Mouse (Mus musculus): ENCODE results near the gene Hecw2.

The Hecw2 gene

DNA sequence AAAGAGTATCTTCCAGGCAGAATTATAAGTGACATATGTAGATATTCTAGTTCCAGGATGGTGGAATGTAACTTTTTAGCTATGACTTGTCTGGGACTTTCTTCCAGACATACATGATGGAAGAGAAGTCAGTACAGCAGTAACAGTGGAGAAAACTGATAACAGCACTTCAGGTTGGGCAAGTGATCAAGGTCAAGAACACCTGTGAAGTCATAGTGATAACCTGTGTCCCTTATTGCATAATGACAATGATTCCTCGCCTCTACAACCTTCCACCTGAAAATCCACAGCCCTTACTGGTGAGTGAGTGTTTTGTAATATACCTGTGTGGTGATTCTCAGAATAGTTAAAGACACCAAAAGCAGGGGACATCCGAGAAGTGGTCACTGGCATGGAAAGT lies 400.7 kb downstream of the Hecw2 start:
- Histone ChIP-seq H3K36me3 (ENCODE audit: control insufficient read depth, insufficient read depth, low read length, poor library complexity, severe bottlenecking) (no peaks in the 10 kb centered on the region), H3K27me3 (ENCODE audit: control insufficient read depth, insufficient read depth, low read length, poor library complexity, severe bottlenecking) (no peaks in the 10 kb centered on the region)
- DNase-seq (ENCODE audit: low read depth, low spot score) = no peak

DNA sequence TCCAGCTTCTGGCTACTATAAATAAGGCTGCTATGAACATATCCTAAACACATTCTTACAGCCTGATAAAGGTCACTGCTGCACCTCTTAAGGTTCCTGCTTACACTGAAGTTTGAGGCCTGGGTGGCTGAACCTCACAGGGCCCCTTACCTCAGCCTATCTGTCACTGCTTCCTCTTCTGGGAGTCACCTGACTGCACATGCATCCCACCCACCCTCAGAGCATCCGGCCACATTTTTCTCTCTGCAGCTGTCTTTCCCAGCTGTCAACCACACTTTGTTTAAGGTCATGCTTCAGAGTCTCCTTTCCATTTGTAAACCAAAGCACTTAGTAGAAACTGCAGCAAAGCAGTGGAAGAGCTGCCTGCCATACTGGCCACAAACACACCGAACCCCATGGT lies 403.6 kb downstream of the Hecw2 start:
- DNase-seq (ENCODE audit: low read depth, low spot score) = peak; percentile 96
- Histone ChIP-seq H3K27me3 (ENCODE audit: control insufficient read depth, insufficient read depth, low read length, poor library complexity, severe bottlenecking) (no peaks in the 10 kb centered on the region), H3K36me3 (ENCODE audit: control insufficient read depth, insufficient read depth, low read length, poor library complexity, severe bottlenecking) (no peaks in the 10 kb centered on the region)

DNA sequence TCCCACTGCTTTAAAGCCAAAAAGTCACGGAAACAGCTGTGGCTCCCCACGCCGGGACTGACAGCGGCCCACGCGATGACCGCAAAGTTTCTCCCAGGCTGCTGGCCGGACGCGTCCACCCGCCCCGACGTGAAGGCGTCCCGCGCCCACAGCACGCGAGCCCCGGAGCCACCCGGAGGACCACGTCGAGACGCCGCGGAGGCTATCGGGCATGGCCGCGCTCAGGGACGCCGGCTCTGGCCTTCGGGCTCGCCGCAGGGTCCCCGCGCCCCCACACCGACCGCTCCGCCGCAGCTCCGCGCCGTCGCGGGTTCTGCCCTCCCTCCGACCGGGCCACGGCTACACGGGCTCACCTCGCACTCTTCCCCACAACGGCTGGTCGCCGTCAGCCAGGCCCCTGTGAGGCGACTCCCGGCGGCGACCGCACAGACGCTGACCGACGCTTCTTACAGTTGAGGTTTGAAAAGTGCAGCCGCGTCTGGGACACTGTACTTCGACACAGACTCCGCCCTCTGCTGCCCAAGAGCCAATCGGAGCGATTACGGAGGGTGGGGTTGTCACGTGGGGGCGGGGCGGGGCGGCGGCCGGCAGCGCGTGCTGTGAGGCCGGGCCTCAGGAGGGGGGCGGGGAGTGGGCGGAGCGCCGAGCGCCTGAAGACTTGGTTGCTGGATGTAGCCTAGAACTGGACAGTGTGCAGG lies 410.1 kb downstream of the Hecw2 start, which contains the start of gene Stk17b:
Gene Stk17b, minus strand, starts transcription at position 504 of the 698 bp plus-strand sequence.
- Histone ChIP-seq H3K36me3 (ENCODE audit: control insufficient read depth, insufficient read depth, low read length, poor library complexity, severe bottlenecking) (peaks cover 6% of the 10 kb centered on the region; the same call in 1 of the 2 replicates), H3K27me3 (ENCODE audit: control insufficient read depth, insufficient read depth, low read length, poor library complexity, severe bottlenecking) (no peaks in the 10 kb centered on the region)
- DNase-seq (ENCODE audit: low read depth, low spot score) = peak; percentile 97

DNA sequence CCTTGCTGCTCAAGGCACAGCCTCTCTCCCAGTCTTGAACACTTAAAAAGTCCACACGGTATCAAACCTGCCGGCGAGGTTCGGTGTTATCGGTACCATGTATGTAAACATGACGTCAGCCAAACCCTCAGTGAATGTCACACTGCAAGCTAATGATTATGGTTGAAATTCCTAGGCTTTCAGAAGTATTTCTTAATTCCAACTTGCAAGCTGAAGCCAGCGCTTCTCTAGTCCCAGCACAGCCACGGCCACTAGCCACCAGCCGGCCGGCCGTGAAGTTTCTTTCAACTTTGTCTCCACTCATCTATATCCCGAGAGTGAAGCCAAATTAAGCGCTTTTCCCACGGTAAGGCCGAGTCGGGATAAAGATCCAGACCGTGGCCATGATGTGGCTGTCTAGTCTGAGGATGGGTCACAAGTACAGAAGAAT lies 410.7 kb downstream of the Hecw2 start:
- Histone ChIP-seq H3K36me3 (ENCODE audit: control insufficient read depth, insufficient read depth, low read length, poor library complexity, severe bottlenecking) (peaks cover 6% of the 10 kb centered on the region; the same call in 1 of the 2 replicates), H3K27me3 (ENCODE audit: control insufficient read depth, insufficient read depth, low read length, poor library complexity, severe bottlenecking) (no peaks in the 10 kb centered on the region)
- peak; percentile 78 for DNase-seq (ENCODE audit: low read depth, low spot score)

DNA sequence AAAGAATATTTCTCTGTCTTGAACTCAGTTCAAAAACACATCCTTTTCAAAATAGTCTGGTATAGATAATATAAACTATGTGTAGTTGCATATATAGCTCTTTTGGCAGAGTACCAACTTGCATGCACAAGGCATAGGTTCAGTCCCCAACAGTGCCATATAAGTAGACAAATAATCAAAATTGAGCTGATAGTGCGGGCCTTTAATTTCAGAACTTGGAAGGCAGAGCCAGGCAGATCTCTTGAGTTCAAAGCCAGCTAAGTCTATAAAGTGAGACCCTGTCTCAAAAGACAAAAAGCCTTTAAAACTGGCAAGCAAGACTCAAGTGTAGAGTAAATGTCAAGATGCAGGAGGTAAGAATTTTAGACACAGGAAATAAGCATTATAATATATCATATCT lies 412.0 kb downstream of the Hecw2 start:
- DNase-seq (ENCODE audit: low read depth, low spot score) = peak; percentile 58
- H3K27me3 ChIP-seq (ENCODE audit: control insufficient read depth, insufficient read depth, low read length, poor library complexity, severe bottlenecking) = no peaks in the 10 kb centered on the region
- peaks cover 6% of the 10 kb centered on the region; the same call in 1 of the 2 replicates for H3K36me3 ChIP-seq (ENCODE audit: control insufficient read depth, insufficient read depth, low read length, poor library complexity, severe bottlenecking)

DNA sequence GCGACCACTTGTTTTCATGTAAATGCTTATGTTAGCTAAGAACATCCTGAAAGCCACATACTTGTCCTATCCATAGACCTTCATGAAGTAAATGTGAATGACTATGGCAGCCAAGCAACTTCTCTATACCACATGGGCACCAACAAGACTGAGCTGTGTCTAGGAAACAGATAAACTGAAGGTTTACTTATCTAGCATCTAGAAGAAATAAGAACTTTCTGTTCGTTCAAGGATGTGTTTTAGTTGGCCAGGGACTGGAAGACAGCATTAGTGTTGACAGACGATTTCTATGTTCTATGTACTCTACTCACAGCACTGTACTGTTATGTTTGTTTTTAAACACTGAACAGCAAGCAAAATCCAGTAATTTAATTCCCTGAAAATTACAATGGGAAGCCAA lies 412.9 kb downstream of the Hecw2 start:
- peak; percentile 62 for DNase-seq (ENCODE audit: low read depth, low spot score)
- Histone ChIP-seq H3K36me3 (ENCODE audit: control insufficient read depth, insufficient read depth, low read length, poor library complexity, severe bottlenecking) (peaks cover 6% of the 10 kb centered on the region; the same call in 1 of the 2 replicates), H3K27me3 (ENCODE audit: control insufficient read depth, insufficient read depth, low read length, poor library complexity, severe bottlenecking) (no peaks in the 10 kb centered on the region)

DNA sequence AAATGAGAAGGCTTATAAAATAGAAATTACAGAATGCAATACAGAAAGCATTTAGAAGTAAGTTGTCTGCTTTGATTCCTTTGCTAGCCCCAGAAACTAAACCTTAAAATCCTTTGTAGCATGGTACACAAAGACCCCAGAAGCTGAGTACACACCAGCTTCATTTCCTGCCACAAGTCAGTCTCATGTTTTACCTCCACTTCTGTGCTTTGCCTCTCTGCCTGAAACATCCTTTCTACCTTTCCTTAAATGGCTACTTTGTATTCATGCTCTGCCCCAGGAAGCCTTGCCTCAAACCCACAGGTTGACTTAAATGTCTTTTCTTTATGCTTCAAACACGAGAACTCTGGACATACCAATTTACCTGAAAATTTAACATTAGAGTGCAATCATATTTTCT lies 413.7 kb downstream of the Hecw2 start:
- peak; percentile 60 for DNase-seq (ENCODE audit: low read depth, low spot score)
- peaks cover 7% of the 10 kb centered on the region; the same call in 1 of the 2 replicates for H3K36me3 ChIP-seq (ENCODE audit: control insufficient read depth, insufficient read depth, low read length, poor library complexity, severe bottlenecking)
- H3K27me3 ChIP-seq (ENCODE audit: control insufficient read depth, insufficient read depth, low read length, poor library complexity, severe bottlenecking) = no peaks in the 10 kb centered on the region

DNA sequence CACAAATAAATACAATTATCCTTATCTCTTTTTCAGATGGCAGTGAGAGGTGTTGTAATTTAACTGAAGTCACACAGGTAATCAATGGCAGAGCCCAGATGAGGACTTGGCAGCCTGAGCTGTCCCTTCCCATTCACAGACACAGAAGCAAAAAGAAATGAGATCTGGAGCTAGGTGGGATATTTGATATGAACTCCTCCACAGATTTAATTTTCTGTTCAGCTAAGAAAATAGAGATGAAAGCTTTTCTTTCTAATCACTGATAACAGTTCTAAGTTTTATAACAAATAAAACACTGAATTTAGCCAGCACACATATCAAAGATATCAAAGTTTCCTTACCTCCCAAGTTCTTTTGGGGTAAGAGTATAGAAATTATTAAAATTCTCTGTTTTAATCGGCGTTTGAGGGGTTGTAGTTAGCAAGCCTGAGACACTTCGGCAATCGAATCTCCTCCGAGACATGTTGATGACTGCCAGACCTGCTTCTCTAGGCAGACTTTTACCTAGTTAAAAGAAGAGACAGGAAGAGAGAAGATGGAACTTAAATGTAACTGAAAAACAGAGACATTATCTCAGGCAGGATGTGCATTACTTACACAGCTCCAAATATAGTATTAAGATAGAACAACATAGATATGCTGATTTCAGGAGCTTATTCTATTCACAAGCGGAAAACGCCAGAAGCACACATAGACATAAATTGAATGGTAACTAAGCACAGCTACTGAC lies 418.6 kb downstream of the Hecw2 start:
- peaks cover 12% of the 10 kb centered on the region; the same call in 1 of the 2 replicates for H3K36me3 ChIP-seq (ENCODE audit: control insufficient read depth, insufficient read depth, low read length, poor library complexity, severe bottlenecking)
- no peaks in the 10 kb centered on the region for H3K27me3 ChIP-seq (ENCODE audit: control insufficient read depth, insufficient read depth, low read length, poor library complexity, severe bottlenecking)
- no peak for DNase-seq (ENCODE audit: low read depth, low spot score)

DNA sequence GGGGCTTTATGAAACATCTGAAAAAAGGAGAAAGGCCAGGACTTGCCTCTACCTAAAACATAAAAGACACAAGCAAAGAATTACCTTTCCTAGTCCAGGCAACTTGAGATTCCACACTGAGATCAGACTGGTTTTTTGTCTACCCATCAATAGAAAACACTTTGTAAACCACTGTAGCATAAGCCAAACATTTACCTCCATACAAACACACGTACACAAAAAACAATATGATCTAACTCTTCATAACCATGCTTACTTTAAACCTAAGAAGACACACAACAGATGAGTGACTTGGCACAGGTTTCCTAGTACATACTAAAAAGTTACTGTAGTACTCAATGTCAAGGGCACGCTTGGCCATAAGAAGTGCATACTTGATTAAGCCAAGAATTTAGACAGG lies 419.4 kb downstream of the Hecw2 start:
- peak; percentile 26 for DNase-seq (ENCODE audit: low read depth, low spot score)

DNA sequence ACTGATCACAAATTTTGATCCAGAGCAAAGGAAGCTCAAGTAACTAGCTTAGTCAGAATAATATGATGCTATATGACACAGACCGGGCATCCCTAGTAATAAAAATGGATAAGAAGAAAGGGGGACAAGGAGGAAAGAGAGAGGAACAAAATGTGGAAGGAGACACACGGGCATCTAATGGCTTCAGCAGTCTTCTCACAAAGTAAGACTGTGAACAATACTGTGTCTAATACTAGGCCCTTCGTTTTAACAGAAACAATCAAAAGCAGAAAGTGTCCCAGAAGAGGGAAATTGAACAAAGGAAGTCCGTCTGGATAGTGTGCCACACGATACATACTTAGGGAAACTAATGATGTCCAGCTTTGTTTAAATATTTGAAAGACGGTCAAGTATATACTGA lies 419.9 kb downstream of the Hecw2 start:
- DNase-seq (ENCODE audit: low read depth, low spot score) = peak; percentile 24
- Histone ChIP-seq H3K36me3 (ENCODE audit: control insufficient read depth, insufficient read depth, low read length, poor library complexity, severe bottlenecking) (peaks cover 14% of the 10 kb centered on the region; the same call in 1 of the 2 replicates), H3K27me3 (ENCODE audit: control insufficient read depth, insufficient read depth, low read length, poor library complexity, severe bottlenecking) (no peaks in the 10 kb centered on the region)

More for the DNA sequence above, 419.4 kb downstream of the Hecw2 start:
- H3K36me3 ChIP-seq (ENCODE audit: control insufficient read depth, insufficient read depth, low read length, poor library complexity, severe bottlenecking) = peaks cover 14% of the 10 kb centered on the region; the same call in 1 of the 2 replicates
- H3K27me3 ChIP-seq (ENCODE audit: control insufficient read depth, insufficient read depth, low read length, poor library complexity, severe bottlenecking) = no peaks in the 10 kb centered on the region

DNA sequence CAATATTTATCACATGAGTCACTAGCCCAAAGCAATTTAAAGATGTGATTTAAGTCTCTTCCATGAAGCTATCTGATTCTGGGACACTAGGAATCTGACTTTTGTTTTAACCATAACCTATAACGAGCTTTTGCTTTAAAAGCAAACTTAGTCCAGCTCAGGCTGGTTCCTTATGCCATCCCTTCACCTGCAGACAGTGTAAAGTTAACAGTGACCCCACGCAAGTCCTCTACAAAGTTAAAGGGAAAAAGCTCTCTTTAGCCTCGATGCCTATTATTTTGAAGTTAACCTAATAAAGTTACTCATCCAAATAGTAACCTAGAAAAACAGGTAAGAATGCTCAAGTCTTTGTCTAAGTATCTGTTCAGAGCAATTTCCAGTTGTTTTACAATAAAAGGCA lies 420.4 kb downstream of the Hecw2 start:
- no peak for DNase-seq (ENCODE audit: low read depth, low spot score)
- Histone ChIP-seq H3K27me3 (ENCODE audit: control insufficient read depth, insufficient read depth, low read length, poor library complexity, severe bottlenecking) (no peaks in the 10 kb centered on the region), H3K36me3 (ENCODE audit: control insufficient read depth, insufficient read depth, low read length, poor library complexity, severe bottlenecking) (peaks cover 14% of the 10 kb centered on the region; the same call in 1 of the 2 replicates)

DNA sequence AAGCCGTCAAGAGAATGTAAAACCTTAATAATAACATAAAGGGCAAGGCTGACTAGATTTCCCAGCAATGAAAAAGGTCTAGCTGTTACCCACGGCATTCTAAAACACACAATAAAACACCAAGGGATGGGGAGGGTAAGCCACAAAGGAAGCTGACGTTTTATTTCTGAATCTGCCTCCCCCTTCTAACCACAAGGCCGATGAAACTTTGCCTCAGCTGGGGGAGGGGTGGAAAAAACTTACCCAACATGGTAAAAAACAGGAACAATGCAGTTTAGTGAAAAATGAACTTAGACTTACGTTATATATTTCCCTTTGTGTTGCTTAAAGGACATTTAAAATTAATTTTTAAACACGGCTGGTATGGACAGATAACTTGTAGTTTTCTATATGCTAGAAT lies 421.0 kb downstream of the Hecw2 start:
- Histone ChIP-seq H3K27me3 (ENCODE audit: control insufficient read depth, insufficient read depth, low read length, poor library complexity, severe bottlenecking) (no peaks in the 10 kb centered on the region), H3K36me3 (ENCODE audit: control insufficient read depth, insufficient read depth, low read length, poor library complexity, severe bottlenecking) (peaks cover 20% of the 10 kb centered on the region; the same call in 1 of the 2 replicates)
- peak; percentile 94 for DNase-seq (ENCODE audit: low read depth, low spot score)

DNA sequence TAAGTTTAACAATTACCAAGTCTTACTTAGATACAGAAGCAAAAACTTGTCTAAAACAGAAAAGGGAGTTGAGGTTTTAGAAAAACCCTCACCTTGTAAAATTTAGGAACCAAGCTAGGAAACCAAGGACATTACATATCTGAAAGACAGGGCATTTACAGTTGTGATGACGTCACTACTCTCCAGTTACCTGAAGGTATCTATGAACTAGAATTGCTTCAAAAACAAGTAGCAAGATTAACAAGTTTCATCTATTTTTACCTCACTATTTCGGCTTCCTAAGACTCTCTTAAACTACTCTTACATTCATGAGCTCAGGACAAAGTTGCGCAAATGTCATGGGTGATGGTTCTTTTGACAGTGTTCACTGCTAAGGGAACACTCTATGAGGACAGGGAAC lies 422.0 kb downstream of the Hecw2 start:
- peak; percentile 60 for DNase-seq (ENCODE audit: low read depth, low spot score)
- Histone ChIP-seq H3K27me3 (ENCODE audit: control insufficient read depth, insufficient read depth, low read length, poor library complexity, severe bottlenecking) (no peaks in the 10 kb centered on the region), H3K36me3 (ENCODE audit: control insufficient read depth, insufficient read depth, low read length, poor library complexity, severe bottlenecking) (peaks cover 20% of the 10 kb centered on the region; the same call in 1 of the 2 replicates)

DNA sequence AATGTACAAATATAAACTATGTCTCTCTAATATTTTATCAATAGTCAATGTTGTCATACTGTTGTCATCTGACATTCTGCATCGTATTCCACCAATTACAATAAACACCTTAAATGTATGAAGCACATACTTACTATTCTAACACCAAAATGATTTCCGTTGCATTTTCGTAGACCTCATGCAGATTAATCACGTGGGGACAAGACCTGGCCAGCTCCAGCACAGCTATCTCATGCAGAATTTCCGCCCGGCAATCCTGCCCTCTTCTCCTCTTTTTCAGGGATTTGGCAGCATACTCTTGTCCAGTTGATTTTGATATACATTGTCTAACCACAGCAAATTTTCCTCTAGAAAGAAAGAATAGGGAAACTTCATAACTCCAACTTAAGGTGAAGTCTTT lies 423.5 kb downstream of the Hecw2 start:
- DNase-seq (ENCODE audit: low read depth, low spot score) = no peak

DNA sequence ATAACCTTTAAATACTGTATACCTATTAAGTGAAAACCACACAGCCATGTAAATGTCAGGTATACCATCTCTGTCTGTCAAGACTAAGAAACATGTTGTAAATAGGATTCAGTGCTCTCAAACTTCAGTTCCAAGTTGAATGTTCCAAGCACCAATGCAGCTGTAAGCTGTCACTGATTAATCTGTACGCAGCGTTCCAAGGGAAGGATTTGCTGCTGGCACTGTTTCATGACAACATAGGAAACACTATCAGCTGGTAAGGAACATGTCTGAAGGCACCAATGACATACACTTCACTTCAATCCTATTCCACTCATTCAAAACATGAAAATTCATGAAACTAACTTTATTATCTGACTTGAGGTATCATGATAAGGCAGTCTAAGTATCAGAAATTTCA lies 428.9 kb downstream of the Hecw2 start:
- Histone ChIP-seq H3K36me3 (ENCODE audit: control insufficient read depth, insufficient read depth, low read length, poor library complexity, severe bottlenecking) (peaks cover 35% of the 10 kb centered on the region), H3K27me3 (ENCODE audit: control insufficient read depth, insufficient read depth, low read length, poor library complexity, severe bottlenecking) (no peaks in the 10 kb centered on the region)
- DNase-seq (ENCODE audit: low read depth, low spot score) = no peak

More for the DNA sequence above, 423.5 kb downstream of the Hecw2 start:
- H3K27me3 ChIP-seq (ENCODE audit: control insufficient read depth, insufficient read depth, low read length, poor library complexity, severe bottlenecking) = no peaks in the 10 kb centered on the region
- H3K36me3 ChIP-seq (ENCODE audit: control insufficient read depth, insufficient read depth, low read length, poor library complexity, severe bottlenecking) = peaks cover 22% of the 10 kb centered on the region; the same call in 1 of the 2 replicates
